Mouse (Mus musculus) heart, embryonic 15.5 days (tissue): ENCODE measurements around the gene Mthfd1l. TPM values are rescaled to one million over a fixed set of nuclear protein-coding genes. Genes with fewer than 3 reads are reported as not detected.
A peak's percentile ranks its signal among the peaks of the same experiment; 100 is the strongest.

Experiments
- ATAC-seq: fragments of 200-750 bp; cut with Nextera tagmentation; replicated peaks from 2 replicates; pipeline ENCODE4 v1.8.0; 2017; ENCODE audit warnings: low read depth, moderate TSS enrichment; ENCODE audit not compliant: insufficient number of reproducible peaks, insufficient read depth, low FRiP score
- H3K27ac ChIP-seq: fragments of 300-500 bp; sonication (generic); 2 replicates; pipeline ENCODE4 v1.5.1; 2015; ENCODE audit warnings: mild to moderate bottlenecking, inconsistent platforms
- H3K27me3 ChIP-seq: fragments of 300-500 bp; sonication (generic); 2 replicates; pipeline ENCODE4 v1.6.1; 2015; ENCODE audit warnings: inconsistent platforms
- H3K36me3 ChIP-seq: fragments of 300-500 bp; sonication (generic); 2 replicates; pipeline ENCODE4 v1.6.1; 2015; ENCODE audit warnings: mild to moderate bottlenecking, inconsistent platforms
- H3K4me1 ChIP-seq: fragments of 300-500 bp; sonication (generic); replicated peaks from 2 replicates; pipeline ENCODE4 v1.6.1; 2015; ENCODE audit warnings: inconsistent platforms
- H3K4me2 ChIP-seq: fragments of 300-500 bp; sonication (generic); 2 replicates; pipeline ENCODE4 v1.6.1; 2015; ENCODE audit warnings: inconsistent platforms, mild to moderate bottlenecking, moderate library complexity
- H3K4me3 ChIP-seq: fragments of 300-500 bp; sonication (generic); 2 replicates; pipeline ENCODE4 v1.5.1; 2015; ENCODE audit warnings: mild to moderate bottlenecking, inconsistent platforms
- H3K9ac ChIP-seq: fragments of 300-500 bp; sonication (generic); 2 replicates; pipeline ENCODE4 v1.6.1; 2015; ENCODE audit warnings: mild to moderate bottlenecking, inconsistent platforms
- H3K9me3 ChIP-seq: fragments of 300-500 bp; sonication (generic); replicated peaks from 2 replicates; pipeline ENCODE4 v1.6.1; 2016; ENCODE audit warnings: inconsistent platforms
- WGBS: fragments of 180-500 bp; shearing (Covaris S2); methylation state at CpG from one replicate; pipeline ENCODE4 v1.1.7; 2015; ENCODE audit warnings: mixed read lengths; 5-methylcytosine and 5-hydroxymethylcytosine counted together
- polyA plus RNA-seq: library from polyadenylated mRNA; unstranded; fragments of >200 nt; fragmentation: Nextera tagmentation; extraction: Ambion mirVana; gene quantifications from 2 replicates; pipeline ENCODE4 v1.2.1, GENCODE M21; 2015

Mthfd1l gene
- polyA plus RNA-seq, 1 experiment from 2014 or later: 7.5 TPM

DNA sequence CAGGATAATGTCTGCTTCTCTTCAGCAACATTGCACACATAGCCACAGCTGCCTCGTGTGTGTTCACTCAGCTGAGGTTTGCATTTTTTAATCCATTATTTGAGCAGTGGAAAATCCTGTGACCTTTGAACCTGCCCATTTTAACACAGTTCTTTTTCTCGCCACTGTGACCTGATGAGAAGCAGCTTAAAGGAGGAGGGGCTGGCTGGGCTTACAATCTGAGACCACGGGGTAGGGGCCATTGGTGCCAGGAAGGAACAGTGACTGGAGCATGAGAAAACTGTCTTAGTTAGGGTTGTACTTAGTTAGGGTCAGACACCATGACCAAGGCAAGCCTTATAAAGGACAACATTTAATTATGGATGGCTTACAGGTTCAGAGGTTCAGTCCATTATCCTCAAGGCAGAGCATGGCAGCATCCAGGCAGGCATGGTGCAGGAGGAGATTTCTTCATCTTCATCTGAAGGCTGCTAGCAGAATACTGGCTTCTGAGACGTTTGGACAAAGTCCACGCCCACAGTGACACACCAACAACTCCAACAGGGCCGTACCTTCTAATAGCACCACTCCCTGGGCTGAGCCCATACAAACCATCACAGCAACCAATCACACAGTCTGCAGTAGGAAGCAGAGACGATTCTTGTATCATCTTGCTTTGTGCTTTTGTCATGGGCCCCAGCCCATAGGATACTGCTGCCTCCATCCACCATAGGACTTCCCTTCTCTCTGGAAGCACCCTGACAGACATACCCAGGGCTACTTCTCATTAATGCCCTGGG, 112.6 kb downstream of the Mthfd1l start:
- no peak overlapping the region for H3K4me2 ChIP-seq
- H3K27me3 ChIP-seq: no peaks in the 10 kb centered on the region
- H3K9me3 ChIP-seq: no peaks in the 10 kb centered on the region
- ATAC-seq: no peak
- H3K27ac ChIP-seq: no peak overlapping the region
- 71% methylated on average over 7 of the region's 7 CpGs for WGBS
- no peak overlapping the region for H3K9ac ChIP-seq
- H3K36me3 ChIP-seq: peaks cover 7% of the 10 kb centered on the region; the same call in 1 of the 2 replicates
- no peak overlapping the region for H3K4me3 ChIP-seq
- H3K4me1 ChIP-seq: no peaks in the 10 kb centered on the region

DNA sequence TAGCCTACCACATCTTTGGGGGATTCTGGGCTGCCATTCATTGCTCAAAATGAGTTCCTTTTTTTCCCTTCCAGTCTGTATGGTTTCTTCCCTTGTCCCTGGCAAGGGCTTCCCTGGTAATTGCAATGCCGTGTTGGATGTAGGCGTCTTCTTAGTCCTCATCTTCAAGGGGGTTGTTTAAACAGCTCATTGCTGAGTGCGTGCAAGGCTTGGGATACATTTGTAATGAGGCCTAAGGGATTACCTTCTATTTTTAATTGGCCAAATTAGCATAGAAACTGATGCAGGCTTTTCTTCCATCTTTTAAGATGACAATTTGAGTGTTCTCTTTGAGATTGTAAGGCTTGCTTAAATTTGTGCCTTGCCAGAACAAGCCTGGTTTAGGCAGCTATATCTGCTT, 114.6 kb downstream of the Mthfd1l start:
- H3K9ac ChIP-seq: no peak overlapping the region
- H3K4me3 ChIP-seq: no peak overlapping the region
- H3K27ac ChIP-seq: no peak overlapping the region
- 83% methylated on average over 3 of the region's 3 CpGs for WGBS
- H3K9me3 ChIP-seq: no peaks in the 10 kb centered on the region
- peaks cover 7% of the 10 kb centered on the region; the same call in 1 of the 2 replicates for H3K36me3 ChIP-seq
- H3K27me3 ChIP-seq: no peaks in the 10 kb centered on the region
- ATAC-seq: no peak
- no peaks in the 10 kb centered on the region for H3K4me1 ChIP-seq
- H3K4me2 ChIP-seq: no peak overlapping the region

DNA sequence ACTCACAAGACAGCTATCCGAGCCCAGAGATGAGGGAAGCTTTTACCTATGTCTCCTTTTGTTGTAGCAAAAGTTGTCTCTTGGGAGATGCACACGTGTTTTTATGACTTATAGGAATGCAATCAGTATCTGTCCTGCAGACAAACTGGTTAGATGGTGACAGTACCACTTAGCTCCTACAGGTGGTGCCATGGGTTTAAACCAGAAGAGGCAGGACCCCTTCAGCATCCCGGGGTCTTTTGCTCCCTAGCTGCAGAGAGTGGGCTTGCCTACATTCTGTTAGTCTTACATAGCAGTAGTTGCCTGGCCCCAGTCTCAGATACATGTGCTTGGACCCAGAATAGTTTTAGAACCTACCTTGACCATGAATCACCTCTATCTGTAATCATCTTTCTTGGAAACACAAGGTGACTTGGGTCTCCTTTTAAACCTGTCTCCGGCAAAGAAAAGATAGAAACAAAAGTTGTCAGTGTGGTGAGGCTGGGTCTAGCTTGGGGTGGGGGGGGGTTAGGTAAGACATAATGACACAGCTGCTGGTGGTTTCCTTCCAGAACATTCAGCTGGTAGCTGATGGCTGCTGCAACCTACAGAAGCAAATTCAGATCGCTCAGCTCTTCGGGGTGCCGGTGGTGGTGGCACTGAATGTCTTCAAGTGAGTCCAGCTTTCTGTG, 116.0 kb downstream of the Mthfd1l start:
- no peaks in the 10 kb centered on the region for H3K4me1 ChIP-seq
- WGBS: 67% methylated on average over 7 of the region's 7 CpGs
- no peak overlapping the region for H3K4me3 ChIP-seq
- H3K9ac ChIP-seq: no peak overlapping the region
- H3K9me3 ChIP-seq: no peaks in the 10 kb centered on the region
- ATAC-seq: no peak
- H3K4me2 ChIP-seq: no peak overlapping the region
- peaks cover 7% of the 10 kb centered on the region; the same call in 1 of the 2 replicates for H3K36me3 ChIP-seq
- no peaks in the 10 kb centered on the region for H3K27me3 ChIP-seq
- no peak overlapping the region for H3K27ac ChIP-seq

DNA sequence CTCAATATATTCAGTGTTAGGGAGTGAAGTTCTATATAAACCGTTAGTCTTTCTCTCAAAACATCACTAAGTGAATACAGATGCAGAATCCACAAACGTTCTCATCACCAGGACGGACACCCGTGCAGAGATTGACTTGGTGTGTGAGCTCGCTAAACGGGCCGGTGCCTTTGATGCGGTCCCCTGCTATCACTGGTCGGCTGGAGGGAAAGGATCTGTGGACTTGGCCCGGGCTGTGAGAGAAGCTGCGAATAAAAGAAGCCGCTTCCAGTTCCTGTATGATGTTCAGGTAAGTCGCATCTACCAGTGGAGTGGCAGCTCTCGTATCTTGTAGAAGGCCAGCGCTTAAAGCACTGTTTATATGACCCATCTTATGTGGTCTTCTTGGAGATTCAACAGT, 117.0 kb downstream of the Mthfd1l start:
- no peaks in the 10 kb centered on the region for H3K9me3 ChIP-seq
- 89% methylated on average over 15 of the region's 15 CpGs for WGBS
- no peak overlapping the region for H3K9ac ChIP-seq
- H3K4me3 ChIP-seq: no peak overlapping the region
- no peak overlapping the region for H3K27ac ChIP-seq
- ATAC-seq: no peak
- H3K27me3 ChIP-seq: no peaks in the 10 kb centered on the region
- peaks cover 1% of the 10 kb centered on the region; the same call in 1 of the 2 replicates for H3K36me3 ChIP-seq
- no peaks in the 10 kb centered on the region for H3K4me1 ChIP-seq
- no peak overlapping the region for H3K4me2 ChIP-seq

DNA sequence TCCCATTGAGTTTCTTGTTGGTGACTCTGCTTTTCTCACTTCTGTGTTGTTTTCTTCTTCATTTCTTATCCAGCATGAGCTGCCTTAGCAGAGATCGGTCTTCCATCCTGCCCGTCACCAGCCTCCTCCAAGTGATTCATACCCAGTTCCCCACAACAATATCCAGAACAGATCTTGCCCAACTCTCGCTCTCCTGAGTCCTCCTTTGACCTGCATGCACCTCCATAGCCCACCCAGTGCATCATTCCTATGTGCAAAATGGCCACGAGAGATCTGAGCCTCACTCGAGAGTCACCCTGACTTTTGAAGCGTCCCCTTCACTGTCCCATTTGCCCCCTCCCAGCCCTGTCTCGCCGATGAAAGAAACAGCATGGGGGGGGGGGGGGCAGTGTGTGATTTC, 120.1 kb downstream of the Mthfd1l start:
- Histone ChIP-seq H3K4me2 (no peak overlapping the region), H3K27ac (no peak overlapping the region), H3K36me3 (no peaks in the 10 kb centered on the region), H3K9ac (no peak overlapping the region), H3K4me1 (no peaks in the 10 kb centered on the region; the same call in 1 of the 2 replicates), H3K4me3 (no peak overlapping the region), H3K9me3 (no peaks in the 10 kb centered on the region), H3K27me3 (no peaks in the 10 kb centered on the region)
- no peak for ATAC-seq
- 86% methylated on average over 8 of the region's 8 CpGs for WGBS

DNA sequence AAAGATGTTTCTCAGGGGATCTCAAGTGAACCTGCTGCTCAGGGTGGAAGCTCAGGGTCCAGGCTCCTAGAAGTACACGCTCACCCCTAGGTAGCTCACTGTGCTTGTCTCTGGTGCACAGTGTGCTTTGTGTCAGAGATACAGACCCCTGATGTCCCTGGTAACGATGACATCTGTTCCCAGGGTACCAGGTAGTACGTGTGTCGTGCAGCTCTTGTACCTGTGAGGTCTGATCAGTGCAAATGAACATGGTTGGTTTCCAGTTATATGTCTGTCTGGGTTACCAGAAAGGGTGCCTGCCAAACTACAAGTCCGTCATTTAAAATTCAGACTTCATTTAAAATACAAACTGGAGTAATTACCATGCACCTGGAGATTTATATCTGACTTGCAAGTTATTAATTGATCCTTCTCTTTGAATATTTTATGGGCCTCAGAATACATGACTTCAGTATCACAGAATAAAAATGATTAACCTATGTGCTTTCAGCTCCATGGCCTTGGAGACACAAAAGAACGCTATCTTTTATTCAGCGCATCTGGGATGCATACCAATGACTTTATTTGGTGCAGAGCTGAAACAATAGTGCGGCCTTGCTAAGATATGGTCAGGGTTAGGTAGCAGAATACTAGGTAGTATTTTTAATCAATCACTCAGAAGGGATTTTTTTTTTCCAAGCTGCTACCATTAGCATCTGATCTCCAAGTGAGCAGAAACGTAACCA, 121.3 kb downstream of the Mthfd1l start:
- no peaks in the 10 kb centered on the region for H3K36me3 ChIP-seq
- H3K9ac ChIP-seq: no peak overlapping the region

DNA sequence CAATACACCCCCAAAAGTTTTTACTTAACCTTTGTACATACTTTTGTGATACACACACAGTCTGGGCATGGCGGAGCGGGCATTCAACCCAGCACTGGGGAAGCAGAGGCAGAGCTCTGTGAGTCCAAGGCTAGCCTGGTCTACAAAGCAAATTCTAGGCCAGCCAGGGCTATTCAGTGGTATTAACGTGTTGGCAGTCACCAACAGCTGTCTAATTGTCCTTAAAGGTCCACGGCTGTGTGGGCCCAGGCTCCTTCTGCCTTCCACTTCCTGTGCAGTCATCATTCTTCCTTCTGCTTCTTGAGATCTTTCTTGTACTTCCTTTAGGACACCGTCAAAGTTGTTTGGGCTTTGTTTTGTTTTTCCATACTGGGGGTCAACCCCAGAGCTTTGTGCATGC, 123.2 kb downstream of the Mthfd1l start:
- H3K4me3 ChIP-seq: no peak overlapping the region
- no peaks in the 10 kb centered on the region for H3K36me3 ChIP-seq
- H3K4me1 ChIP-seq: no peaks in the 10 kb centered on the region; the same call in 1 of the 2 replicates
- 66% methylated on average over 5 of the region's 5 CpGs for WGBS
- no peak overlapping the region; the same call in 1 of the 2 replicates for H3K27ac ChIP-seq
- ATAC-seq: no peak
- H3K27me3 ChIP-seq: no peaks in the 10 kb centered on the region
- no peaks in the 10 kb centered on the region for H3K9me3 ChIP-seq
- H3K9ac ChIP-seq: no peak overlapping the region
- H3K4me2 ChIP-seq: no peak overlapping the region

More for the DNA sequence above, 121.3 kb downstream of the Mthfd1l start:
- ATAC-seq: no peak
- Histone ChIP-seq H3K27me3 (no peaks in the 10 kb centered on the region), H3K9me3 (no peaks in the 10 kb centered on the region), H3K4me2 (no peak overlapping the region), H3K4me1 (no peaks in the 10 kb centered on the region; the same call in 1 of the 2 replicates), H3K4me3 (no peak overlapping the region), H3K27ac (no peak overlapping the region)
- WGBS: 93% methylated on average over 9 of the region's 9 CpGs

DNA sequence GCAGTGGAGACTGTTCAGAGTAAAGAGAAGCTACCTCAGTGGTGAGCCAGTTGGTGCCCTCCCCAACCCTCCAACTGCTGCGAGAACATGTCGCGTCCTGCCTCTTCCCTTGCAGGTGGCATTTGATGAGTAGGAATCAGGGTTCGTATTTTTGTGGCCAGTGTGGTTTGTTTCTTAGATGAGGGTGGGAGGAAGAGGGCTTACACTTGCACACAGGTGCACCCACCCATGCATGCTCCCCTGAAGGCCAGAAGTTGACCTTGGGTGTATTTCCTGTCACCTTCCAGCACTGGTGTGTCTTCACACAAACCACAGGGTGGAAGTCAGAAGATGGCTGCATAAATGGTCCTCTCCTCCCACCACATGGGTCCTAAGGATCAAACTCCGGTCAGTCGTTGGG, 127.1 kb downstream of the Mthfd1l start:
- Histone ChIP-seq H3K4me1 (no peaks in the 10 kb centered on the region; the same call in 1 of the 2 replicates), H3K4me2 (no peak overlapping the region), H3K27me3 (no peaks in the 10 kb centered on the region), H3K9me3 (no peaks in the 10 kb centered on the region), H3K27ac (no peak overlapping the region), H3K4me3 (no peak overlapping the region), H3K9ac (no peak overlapping the region), H3K36me3 (no peaks in the 10 kb centered on the region)
- peak; percentile 30; the same call in 1 of the 2 replicates for ATAC-seq
- 82% methylated on average over 6 of the region's 6 CpGs for WGBS

DNA sequence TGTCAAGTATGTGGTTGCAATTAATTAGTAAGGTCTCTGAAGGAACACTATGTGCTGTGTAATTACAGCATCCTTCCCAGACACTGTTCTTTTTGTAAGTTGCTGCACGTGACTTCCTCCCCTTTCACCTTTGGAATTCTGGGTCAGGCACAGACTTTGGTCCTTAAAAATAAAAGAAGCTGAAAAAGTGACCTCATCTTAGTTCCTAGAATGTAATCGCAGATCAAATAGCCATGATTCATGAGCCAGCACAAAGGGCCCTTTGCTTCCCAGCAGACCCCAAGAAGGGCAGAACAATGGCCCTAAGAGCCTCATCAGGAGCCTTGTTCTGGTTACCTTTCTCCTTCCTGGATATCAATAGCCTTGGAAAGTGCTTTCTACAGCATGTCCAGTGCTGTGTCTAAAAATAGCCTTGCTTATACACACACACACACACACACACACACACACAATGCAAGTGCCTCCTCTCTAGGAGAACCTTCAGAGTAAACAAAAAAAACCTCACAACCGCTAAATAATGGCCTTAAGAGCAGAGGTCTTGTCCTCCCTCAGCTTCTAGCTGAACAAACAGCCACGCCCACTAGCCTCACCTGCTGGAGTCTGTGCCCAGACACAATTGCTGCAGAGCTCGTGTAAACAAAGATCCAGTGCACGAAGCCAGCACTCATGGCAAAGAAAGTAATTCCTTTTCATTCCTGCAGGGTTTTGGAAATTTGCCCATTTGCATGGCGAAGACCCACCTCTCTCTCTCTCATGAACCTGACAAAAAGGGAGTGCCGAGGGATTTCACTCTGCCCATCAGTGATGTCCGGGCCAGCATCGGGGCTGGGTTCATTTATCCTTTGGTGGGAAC, 133.0 kb downstream of the Mthfd1l start:
- peak overlapping the region; percentile 71 for H3K27ac ChIP-seq
- H3K27me3 ChIP-seq: no peaks in the 10 kb centered on the region
- H3K4me3 ChIP-seq: no peak overlapping the region
- no peak overlapping the region for H3K4me2 ChIP-seq
- 35% methylated on average over 10 of the region's 10 CpGs for whole genome bisulfite sequencing
- ATAC-seq: no peak
- no peak overlapping the region for H3K9ac ChIP-seq
- peaks cover 27% of the 10 kb centered on the region for H3K4me1 ChIP-seq
- H3K9me3 ChIP-seq: no peaks in the 10 kb centered on the region
- H3K36me3 ChIP-seq: no peaks in the 10 kb centered on the region

DNA sequence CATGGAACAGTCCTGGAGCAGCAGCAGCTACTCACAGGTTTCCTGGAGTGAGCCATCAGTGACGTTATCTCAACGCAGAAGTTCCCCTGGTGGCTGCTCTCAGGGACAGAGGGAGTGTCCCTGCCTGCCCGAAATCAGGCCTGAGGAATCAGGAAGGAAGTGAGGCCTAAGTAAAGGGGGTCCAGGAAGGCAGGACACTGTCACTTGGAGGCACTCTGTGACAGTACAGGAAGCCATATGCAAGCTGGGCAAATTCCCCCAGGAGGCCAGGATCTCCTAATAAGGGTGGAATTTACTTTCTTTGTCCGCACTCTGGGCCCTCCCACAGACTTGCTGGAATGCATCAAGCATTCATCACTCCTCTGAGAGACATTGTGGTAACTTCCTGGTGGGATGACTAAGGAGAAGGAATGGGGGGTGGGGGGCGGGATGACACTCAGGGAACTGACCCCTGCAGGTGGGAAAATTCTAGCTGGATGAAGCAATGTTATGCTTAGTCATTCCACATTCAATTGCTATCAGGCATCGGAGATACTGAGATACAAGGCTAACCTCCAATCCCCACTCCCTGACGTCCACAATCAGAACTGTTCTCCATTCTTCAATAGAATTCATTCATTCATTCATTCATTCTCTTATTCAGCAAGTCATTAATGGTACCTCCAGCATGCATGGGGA, 134.9 kb downstream of the Mthfd1l start:
- no peaks in the 10 kb centered on the region for H3K27me3 ChIP-seq
- H3K9me3 ChIP-seq: no peaks in the 10 kb centered on the region
- no peak overlapping the region for H3K4me2 ChIP-seq
- peak overlapping the region; percentile 71 for H3K27ac ChIP-seq
- peaks cover 44% of the 10 kb centered on the region for H3K4me1 ChIP-seq
- no peak overlapping the region for H3K4me3 ChIP-seq
- H3K9ac ChIP-seq: no peak overlapping the region
- peak; percentile 89 for ATAC-seq
- H3K36me3 ChIP-seq: no peaks in the 10 kb centered on the region
- WGBS: 20% methylated on average over 7 of the region's 7 CpGs
